ENCODE assay signal across 30 mouse cellular contexts in genomic region chr16:25723131-25723530, GRCm38 (mm10). TPM values are rescaled to one million over a fixed set of nuclear protein-coding genes. Genes with fewer than 3 reads are reported as not detected.
DNase-seq lines count a peak whose midpoint lies in the region; ATAC-seq and TF ChIP-seq lines count a peak whose summit lies in the region.
"Had no signal": no experiment of that assay in that cellular context is flagged by ENCODE, and none has a peak within 500 bp of the region (broad histone marks: within the 10 kb centered on the region; RNA-seq: fewer than 3 reads in every experiment).

No protein-coding gene starts in this region.

- no peak for ATAC-seq in forebrain, postnatal 0 days
- ATAC-seq in heart, embryonic 12.5 days (ENCODE audit: insufficient number of reproducible peaks, low FRiP score) = no peak
- ATAC-seq: intestine, postnatal 0 days; midbrain, embryonic 16.5 days had no signal

- WGBS in forebrain, postnatal 0 days = 35% methylated on average over 5 of the region's 5 CpGs
- WGBS in forebrain, embryonic 10.5 days = 82% methylated on average over 5 of the region's 5 CpGs
- 60% methylated on average over 5 of the region's 5 CpGs for WGBS in heart, embryonic 12.5 days

- no peak overlapping the region for H3K9ac ChIP-seq in forebrain, postnatal 0 days
- H3K9ac ChIP-seq in heart, embryonic 12.5 days = no peak overlapping the region
- H3K9ac ChIP-seq: embryonic facial prominence, embryonic 13.5 days; forebrain, embryonic 12.5 days; hindbrain, embryonic 12.5 days; lung, embryonic 15.5 days; neural tube, embryonic 13.5 days had no signal

- H3K4me3 ChIP-seq in forebrain, postnatal 0 days (ENCODE audit: low read depth, low read length) = no peak overlapping the region
- no peak overlapping the region for H3K4me3 ChIP-seq in forebrain, embryonic 10.5 days
- H3K4me3 ChIP-seq in heart, embryonic 12.5 days = no peak overlapping the region
- H3K4me3 ChIP-seq: embryonic facial prominence, embryonic 13.5 days; erythroblast, embryonic 14.5 days; forebrain, embryonic 12.5 days; heart, adult 2 months; hindbrain, embryonic 12.5 days; lung, embryonic 15.5 days; neural tube, embryonic 13.5 days had no signal

- H3K27me3 ChIP-seq in forebrain, postnatal 0 days (ENCODE audit: insufficient read depth, low read length) = no peaks in the 10 kb centered on the region
- no peaks in the 10 kb centered on the region for H3K27me3 ChIP-seq in forebrain, embryonic 10.5 days (ENCODE audit: poor library complexity, severe bottlenecking)
- H3K27me3 ChIP-seq in heart, embryonic 12.5 days (replicated peaks) = no peaks in the 10 kb centered on the region
- H3K27me3 ChIP-seq: embryonic facial prominence, embryonic 13.5 days; forebrain, embryonic 12.5 days; hindbrain, embryonic 12.5 days; lung, embryonic 15.5 days; neural tube, embryonic 13.5 days had no signal

- no peaks in the 10 kb centered on the region for H3K36me3 ChIP-seq in forebrain, postnatal 0 days (ENCODE audit: insufficient read depth)
- no peaks in the 10 kb centered on the region for H3K36me3 ChIP-seq in forebrain, embryonic 10.5 days (replicated peaks)
- no peaks in the 10 kb centered on the region for H3K36me3 ChIP-seq in heart, embryonic 12.5 days
- H3K36me3 ChIP-seq: embryonic facial prominence, embryonic 13.5 days; forebrain, embryonic 12.5 days; hindbrain, embryonic 12.5 days; lung, embryonic 15.5 days; neural tube, embryonic 13.5 days had no signal

- no peaks in the 10 kb centered on the region for H3K4me1 ChIP-seq in forebrain, postnatal 0 days (ENCODE audit: insufficient read depth)
- H3K4me1 ChIP-seq in forebrain, embryonic 10.5 days = no peaks in the 10 kb centered on the region
- no peaks in the 10 kb centered on the region for H3K4me1 ChIP-seq in heart, embryonic 12.5 days (replicated peaks)
- H3K4me1 ChIP-seq: embryonic facial prominence, embryonic 13.5 days; forebrain, embryonic 12.5 days; hindbrain, embryonic 12.5 days; lung, embryonic 15.5 days; neural tube, embryonic 13.5 days had no signal

- no peaks in the 10 kb centered on the region for H3K9me3 ChIP-seq in forebrain, postnatal 0 days (ENCODE audit: low read length)
- H3K9me3 ChIP-seq in forebrain, embryonic 10.5 days = no peaks in the 10 kb centered on the region
- H3K9me3 ChIP-seq in heart, embryonic 12.5 days (replicated peaks) = no peaks in the 10 kb centered on the region
- H3K9me3 ChIP-seq: embryonic facial prominence, embryonic 13.5 days; forebrain, embryonic 12.5 days; hindbrain, embryonic 12.5 days; lung, embryonic 15.5 days; neural tube, embryonic 13.5 days had no signal

- DNase-seq in forebrain, postnatal 0 days = peak; percentile 5
- DNase-seq in forebrain, embryonic 10.5 days (ENCODE audit: extremely low spot score, low spot score) = no peak
- DNase-seq in heart, postnatal 4 days = peak; percentile 14
- peak; percentile 45 for DNase-seq in brain, embryonic 14.5 days (ENCODE audit: low read depth)
- no peak for DNase-seq in left cerebral cortex, adult 8-10 months (ENCODE audit: low spot score in 2 of 2)
- DNase-seq in adrenal gland, postnatal 10 days = no peak
- DNase-seq: adrenal gland, adult 8-10 months; cerebellum, adult 11-12 months; cerebellum, adult 9-11 months; embryo, embryonic 11 days; gastrocnemius, postnatal 36 days; heart, adult 2 months; kidney, adult 9 months; kidney, postnatal 10 days; layer of hippocampus, postnatal 36 days; right cerebral cortex, postnatal 4 days; thymus, adult 18-20 months; thymus, postnatal 25 days had no signal

- no peak for TF ChIP-seq CTCF in forebrain, postnatal 0 days (IDR thresholded peaks at IDR 0.05; ENCODE audit: low read depth)
- no peak for TF ChIP-seq CTCF in brain, embryonic 14.5 days (IDR thresholded peaks at IDR 0.05; ENCODE audit: borderline replicate concordance, extremely low read depth, insufficient read depth, insufficient read length)

- TF ChIP-seq POLR2A in brain, embryonic 14.5 days (IDR thresholded peaks at IDR 0.05; ENCODE audit: borderline replicate concordance, extremely low read depth, insufficient read depth, insufficient read length, poor library complexity, severe bottlenecking) = no peak

- no peak overlapping the region for H3K4me2 ChIP-seq in forebrain, postnatal 0 days (ENCODE audit: low read depth)
- no peak overlapping the region for H3K4me2 ChIP-seq in heart, embryonic 12.5 days
- H3K4me2 ChIP-seq: embryonic facial prominence, embryonic 13.5 days; forebrain, embryonic 12.5 days; hindbrain, embryonic 12.5 days; liver, embryonic 11.5 days; lung, embryonic 15.5 days; midbrain, embryonic 11.5 days; neural tube, embryonic 13.5 days had no signal

- no peak overlapping the region for H3K27ac ChIP-seq in forebrain, postnatal 0 days (ENCODE audit: low read depth, low read length)
- H3K27ac ChIP-seq in forebrain, embryonic 10.5 days = no peak overlapping the region
- H3K27ac ChIP-seq in heart, embryonic 12.5 days (ENCODE audit: poor library complexity, severe bottlenecking) = no peak overlapping the region
- H3K27ac ChIP-seq: embryonic facial prominence, embryonic 13.5 days; forebrain, embryonic 12.5 days; heart, adult 2 months; hindbrain, embryonic 12.5 days; lung, embryonic 15.5 days; neural tube, embryonic 13.5 days; stomach, postnatal 0 days had no signal

RNA-seq across cellular contexts. Expression of gene Trp63, which starts 39.6 kb away (rescaled TPM):
- 0.14 and 0.23 TPM in 2 replicates for total RNA-seq in forebrain, postnatal 0 days (2014; rRNA removed)
- polyA plus RNA-seq in forebrain, postnatal 0 days (2015; fragmentation: Nextera tagmentation; extraction: Ambion mirVana) = 0.15 and 0.23 TPM in 2 replicates
- polyA plus RNA-seq in forebrain, embryonic 10.5 days (2016; fragmentation: Nextera tagmentation; extraction: Ambion mirVana) = 7.6 and 8.4 TPM in 2 replicates
- total RNA-seq in heart, postnatal 4 days (2021) = 1 to 10 TPM; 1.1 to 2.0 TPM
- 0.37 and 0.40 TPM in 2 replicates for polyA plus RNA-seq in heart, embryonic 12.5 days (2016; fragmentation: Nextera tagmentation; extraction: Ambion mirVana)
- 1.9 and 2.2 TPM in 2 replicates for polyA plus RNA-seq in brain, embryonic 14.5 days (2012; rRNA removed)
- under 1 TPM; 0.53 to 0.79 (median 0.62) TPM for total RNA-seq in left cerebral cortex, adult 8-10 months (2022)
- total RNA-seq in adrenal gland, postnatal 10 days (2021) = under 1 TPM; 0.30 to 0.67 TPM
- polyA plus RNA-seq: erythroblast, embryonic 14.5 days had no signal

Comparison
In these comparisons a context has a peak if more than half of its experiments do, and no peak if none do; other contexts are left out.
1. DNase-seq: peak in forebrain, postnatal 0 days (single experiment), heart, postnatal 4 days (single experiment) and brain, embryonic 14.5 days (single experiment); none in forebrain, embryonic 10.5 days (single experiment), left cerebral cortex, adult 8-10 months (0 of 2) and adrenal gland, postnatal 10 days (single experiment).